Mouse (Mus musculus) hematopoietic stem cell, adult 5-6 weeks (primary cell): ENCODE measurements around the gene Tnfrsf23. TPM values are rescaled to one million over a fixed set of nuclear protein-coding genes. Genes with fewer than 3 reads are reported as not detected.
"Not testable (repeated sequence)": the region's sequence is repeated elsewhere in the genome, so short reads cannot be mapped to it uniquely, and the experiment has no call there.

Experiments used
- ATAC-seq, 2 experiments: fragments of 125-278 bp in 1 of 2; replicated peaks in 1 of 2; 2 replicates each; pipeline ENCODE4 v1.8.0; 2016 to 2017; ENCODE audit warnings: inconsistent platforms in 2 of 2, mild to moderate bottlenecking in 2 of 2, moderate number of reproducible peaks in 2 of 2, low read depth in 1 of 2, moderate TSS enrichment in 1 of 2; ENCODE audit not compliant: low FRiP score in 2 of 2, poor library complexity in 2 of 2, severe bottlenecking in 2 of 2, insufficient read depth in 1 of 2, low TSS enrichment in 1 of 2
- total RNA-seq: library from RNA; stranded (forward); fragments of 172-1452, 232-1000 nt; gene quantifications from 2 replicates; pipeline ENCODE4 v1.2.3, GENCODE M21; 2017

Gene Tnfrsf23
- total RNA-seq, 1 experiment from 2014 or later = 0.10 TPM

GRCm38 (mm10) chr7:143689946-143690345, 4.3 kb upstream of the Tnfrsf23 start:
- no peak for ATAC-seq

DNA sequence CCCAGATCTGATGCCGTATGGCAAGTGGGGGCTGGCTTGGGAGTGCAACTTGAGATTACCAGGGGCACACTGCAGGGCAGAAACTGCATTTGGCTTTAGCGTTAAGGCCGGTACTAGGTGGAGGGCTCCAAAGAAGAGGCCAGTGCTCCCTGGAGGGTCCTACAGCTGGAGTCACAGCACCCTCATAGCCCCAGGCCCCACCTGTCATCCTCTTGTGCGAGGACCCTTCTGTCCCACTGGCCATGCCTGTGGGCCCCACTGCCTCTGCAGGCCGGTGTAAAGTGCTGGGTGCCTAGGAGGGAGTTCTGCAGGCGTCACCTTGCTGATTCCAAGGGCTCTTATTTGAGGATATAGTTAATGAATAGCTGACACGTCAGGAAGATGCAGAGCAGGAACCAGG, 3.8 kb upstream of the Tnfrsf23 start:
- no peak for ATAC-seq

DNA sequence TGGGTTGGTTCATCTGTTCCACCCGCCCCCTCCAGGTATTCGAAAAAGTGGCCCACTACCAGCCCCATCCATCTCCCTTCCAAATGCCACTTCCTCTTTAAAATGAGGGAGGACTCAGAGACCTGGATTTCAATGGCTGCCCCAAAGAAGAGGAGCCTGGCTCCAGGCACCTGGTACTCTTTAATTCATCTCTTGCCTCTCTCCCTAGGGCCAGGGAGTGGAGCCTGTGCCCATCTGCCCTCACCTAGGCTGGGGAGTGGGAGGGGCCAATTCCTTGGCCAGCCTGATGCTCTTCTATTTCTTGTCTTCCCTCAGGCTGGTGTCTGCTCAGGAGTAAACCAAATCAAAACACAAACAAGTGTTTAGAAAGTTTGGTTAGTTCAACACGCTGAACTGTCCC, 1.0 kb upstream of the Tnfrsf23 start:
- ATAC-seq = not testable (repeated sequence)

- peak; percentile 20 to 32; a peak in 3 of 4 replicates for ATAC-seq
Observed at GRCm38 (mm10) chr7:143686191-143686590, 519 bp upstream of the Tnfrsf23 start.

DNA sequence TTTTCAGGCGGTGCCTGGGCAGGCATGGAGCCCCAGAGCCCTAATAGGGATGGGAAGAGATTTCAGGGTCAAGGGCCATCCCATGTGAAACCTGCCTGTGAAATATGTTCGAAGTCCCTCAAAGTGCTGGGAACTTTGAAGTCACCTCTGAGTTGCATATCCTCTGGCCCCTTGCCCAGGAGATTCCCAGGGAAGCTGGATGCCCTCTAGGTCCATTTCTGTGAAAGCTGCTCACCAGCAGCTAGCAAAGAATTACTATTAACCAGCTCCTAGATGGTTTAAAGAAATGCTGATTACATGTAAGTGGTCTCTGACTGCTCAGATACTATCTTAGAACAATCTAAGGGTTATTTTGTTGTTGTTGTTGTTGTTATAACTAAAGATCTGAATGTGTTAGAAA, 1.1 kb downstream of the Tnfrsf23 start:
- ATAC-seq = not testable (repeated sequence)

GRCm38 (mm10) chr7:143681566-143681965, 4.1 kb downstream of the Tnfrsf23 start:
- no peak for ATAC-seq

GRCm38 (mm10) chr7:143680836-143681235, 4.8 kb downstream of the Tnfrsf23 start:
- ATAC-seq = not testable (repeated sequence)

- not testable (repeated sequence) for ATAC-seq
Observed at GRCm38 (mm10) chr7:143679650-143680049, 6.0 kb downstream of the Tnfrsf23 start.

GRCm38 (mm10) chr7:143666427-143667311, 19.0 kb downstream of the Tnfrsf23 start:
- ATAC-seq = peak; percentile 7 to 33; a peak in 1 of 4 replicates

DNA sequence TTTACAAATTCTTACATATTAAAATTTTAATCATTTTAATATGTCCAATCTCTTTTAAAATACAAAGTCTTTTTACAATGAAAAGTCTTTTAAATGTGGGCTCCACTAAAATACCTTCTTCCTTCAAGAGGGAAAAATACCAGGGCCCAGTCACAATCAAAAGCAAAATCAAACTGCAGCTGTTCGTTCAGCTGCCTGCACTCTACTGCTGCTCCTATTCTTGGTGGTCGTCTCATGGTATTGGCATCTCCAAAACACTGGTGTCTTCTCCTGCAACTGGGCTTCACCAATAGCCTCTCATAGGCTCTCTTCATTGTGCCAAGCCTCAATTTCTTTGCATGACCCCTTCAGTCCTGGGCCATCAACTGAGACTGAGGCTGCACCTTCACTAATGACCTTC, 22.2 kb downstream of the Tnfrsf23 start:
- no peak for ATAC-seq

DNA sequence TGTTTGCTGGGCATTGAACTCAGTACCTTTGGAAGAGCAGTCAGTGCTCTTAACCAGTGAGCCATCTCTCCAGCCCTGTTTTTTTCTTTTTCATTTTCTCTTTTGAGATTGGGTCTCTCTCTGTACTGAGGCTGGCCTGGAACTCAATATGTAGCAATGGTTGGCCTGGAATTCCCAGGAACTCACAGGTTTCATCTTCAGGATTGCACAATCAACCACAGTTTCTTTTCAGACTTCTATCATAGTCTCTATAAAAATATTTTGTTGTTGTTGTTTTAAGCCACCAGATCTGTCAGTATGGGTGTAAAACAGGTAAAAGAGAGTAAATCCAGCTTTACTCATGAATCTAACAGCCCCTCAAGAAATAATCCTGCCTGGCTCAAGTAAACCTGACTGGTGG, 24.9 kb downstream of the Tnfrsf23 start:
- ATAC-seq = no peak

DNA sequence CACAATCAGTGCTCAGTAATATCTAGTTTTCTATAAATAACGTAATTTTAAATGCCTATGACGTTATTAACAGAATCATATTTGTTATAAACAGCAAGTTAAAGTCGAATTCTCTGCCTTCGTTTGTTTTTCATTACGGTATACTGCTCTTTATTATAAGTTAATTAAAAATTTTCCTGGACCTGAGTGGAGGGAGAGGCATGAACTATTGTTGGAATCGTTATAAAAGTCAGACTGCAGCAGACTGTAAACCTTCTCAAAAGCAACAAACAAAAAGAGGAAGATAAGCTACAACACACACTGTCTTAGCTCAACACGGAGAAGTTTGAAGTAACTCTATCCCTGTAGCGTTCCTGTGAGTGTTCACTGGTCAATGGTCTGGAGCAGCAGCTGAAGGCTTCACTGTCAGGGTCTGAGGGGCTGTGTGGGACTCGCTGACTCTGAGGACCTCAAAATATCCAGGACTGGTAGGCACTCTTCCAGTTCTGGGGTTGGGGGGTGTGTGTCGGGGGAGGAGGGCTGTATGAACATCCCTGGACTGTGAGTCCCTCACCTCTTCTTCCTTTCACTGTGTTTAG, 35.8 kb downstream of the Tnfrsf23 start:
- peak in 1 of 2 experiments; percentile 22; a peak in 1 of 4 replicates for ATAC-seq

DNA sequence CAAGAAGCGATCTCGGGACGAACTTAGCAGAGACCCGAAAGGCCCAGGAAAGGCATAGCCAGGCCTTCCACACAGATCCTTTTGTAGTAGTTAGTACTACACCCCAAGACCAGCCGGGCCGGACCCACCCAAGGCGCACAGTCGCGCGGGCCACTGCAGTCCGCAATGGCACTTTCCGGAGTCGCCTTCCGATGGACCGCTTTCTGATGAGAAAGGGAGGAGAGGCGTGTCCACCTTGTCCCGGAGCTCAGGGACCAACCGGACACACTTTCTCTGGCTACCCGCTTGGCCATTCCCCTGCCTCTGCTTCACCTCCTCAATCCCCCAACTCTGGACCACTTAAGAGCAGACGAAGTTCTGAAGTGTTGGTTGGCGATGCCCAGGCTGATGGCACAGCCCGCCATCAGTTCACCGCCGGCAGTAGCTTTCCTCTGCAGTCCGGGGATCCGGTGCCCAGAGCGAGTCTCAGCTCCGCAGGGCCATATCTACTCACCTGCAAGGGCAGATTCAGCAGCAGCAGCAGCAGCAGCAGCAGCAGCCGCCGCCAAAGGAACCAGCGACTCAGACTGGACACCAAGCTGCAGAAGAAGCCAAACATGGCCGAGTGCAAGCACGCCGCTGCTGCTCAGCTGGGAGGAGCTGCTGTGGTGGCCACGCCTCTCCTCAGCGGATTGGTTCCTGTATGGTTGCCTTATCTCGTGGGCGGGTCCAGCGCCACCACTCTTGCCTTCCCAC, 36.5 kb downstream of the Tnfrsf23 start, which contains the start of gene Tnfrsf22:
Gene Tnfrsf22, minus strand, starts transcription at position 628 of the 735 bp plus-strand sequence.
- ATAC-seq = peak; percentile 99 to 100

- ATAC-seq = not testable (repeated sequence)
Observed at GRCm38 (mm10) chr7:143643949-143644348, 41.7 kb downstream of the Tnfrsf23 start.

GRCm38 (mm10) chr7:143636674-143637073, 49.0 kb downstream of the Tnfrsf23 start:
- ATAC-seq = peak in 1 of 2 experiments; percentile 48; a peak in 1 of 4 replicates

DNA sequence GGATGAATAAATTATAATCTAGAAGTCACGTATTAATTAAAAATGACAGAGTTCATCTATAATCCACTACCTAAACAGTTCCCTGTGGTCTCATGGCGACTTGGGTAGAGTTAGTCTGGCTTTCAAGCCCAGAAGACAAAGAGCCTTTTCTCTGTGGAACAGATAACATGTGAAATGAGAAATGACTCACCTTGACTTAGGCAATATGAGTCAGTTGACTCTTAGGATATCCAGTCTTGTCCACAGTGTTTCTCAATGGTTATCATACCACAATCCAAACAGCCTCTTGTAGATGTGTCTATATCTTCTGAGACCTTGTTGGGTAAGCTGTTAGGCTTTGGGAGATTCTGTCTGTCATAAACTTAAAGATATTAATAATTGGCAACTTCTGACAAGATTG, 54.2 kb downstream of the Tnfrsf23 start:
- ATAC-seq = no peak; a peak in 1 of 4 replicates

- ATAC-seq = no peak
Observed at GRCm38 (mm10) chr7:143629501-143629900, 56.2 kb downstream of the Tnfrsf23 start.

GRCm38 (mm10) chr7:143628540-143628939, 57.1 kb downstream of the Tnfrsf23 start, which contains the start of gene Tnfrsf26:
Tnfrsf26 (minus strand) TSS chr7:143628722.
- ATAC-seq = 0 out of 4 replicates have a peak, but pooled peaks of 1 of the 2 experiments have one; percentile 11
